Mouse (Mus musculus) brain, embryonic 14.5 days (tissue): ENCODE results near the gene Ddx10.

Experiments used
- CTCF ChIP-seq: fragments of 200-500 bp; IDR thresholded peaks from 2 replicates; pipeline ENCODE4 v1.5.1; 2012; ENCODE audit warnings: inconsistent platforms, mild to moderate bottlenecking, moderate library complexity, borderline replicate concordance; ENCODE audit not compliant: insufficient read depth, insufficient read length; ENCODE audit errors: extremely low read depth
- POLR2A ChIP-seq: fragments of 200-500 bp; IDR thresholded peaks from 2 replicates; pipeline ENCODE4 v1.6.1; 2012; ENCODE audit warnings: mild to moderate bottlenecking, inconsistent platforms, borderline replicate concordance; ENCODE audit not compliant: poor library complexity, insufficient read depth, insufficient read length, severe bottlenecking; ENCODE audit errors: extremely low read depth

DNA sequence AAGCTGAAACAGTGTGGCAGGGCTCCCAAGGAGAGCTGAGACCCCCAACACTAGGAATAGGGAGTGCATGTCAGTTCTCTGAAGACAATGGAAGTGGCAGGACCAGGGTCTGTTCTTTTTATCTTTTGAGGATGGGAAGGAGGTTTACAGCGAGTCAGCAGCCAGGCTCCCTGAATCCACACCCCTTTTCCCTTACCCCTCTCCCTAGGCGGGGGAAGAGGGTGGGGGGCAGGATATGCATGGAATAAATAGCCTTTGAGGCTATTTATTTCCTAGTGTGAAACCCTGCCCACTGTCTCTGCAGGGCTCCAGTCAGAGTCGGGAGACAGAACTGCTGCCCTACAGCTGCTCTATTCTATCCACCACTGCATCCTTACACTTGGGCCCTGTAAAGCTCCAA is 9.9 kb upstream of the Ddx10 start:
- no peak for TF ChIP-seq CTCF
- TF ChIP-seq POLR2A, result no peak
